ENCODE assay signal across 8 mouse cellular contexts in genomic region chr15:27629800-27630600, GRCm38 (mm10). TPM values are rescaled to one million over a fixed set of nuclear protein-coding genes. Genes with fewer than 3 reads are reported as not detected.
A peak's percentile ranks its signal among the peaks of the same experiment; 100 is the strongest.
DNase-seq lines count a peak whose midpoint lies in the region; ATAC-seq lines count a peak whose summit lies in the region.

No protein-coding gene starts in this region.

- peaks cover 53% of the 10 kb centered on the region for H3K4me1 ChIP-seq in megakaryocyte, embryonic 14.5 days
- peaks cover 20% of the 10 kb centered on the region for H3K4me1 ChIP-seq in kidney, embryonic 16.5 days (ENCODE audit: insufficient read depth, low read length)

- peaks cover 4% of the 10 kb centered on the region for H3K27me3 ChIP-seq in megakaryocyte, embryonic 14.5 days (replicated peaks)
- H3K27me3 ChIP-seq in kidney, embryonic 16.5 days (ENCODE audit: insufficient read depth, low read length): no peaks in the 10 kb centered on the region

- H3K27ac ChIP-seq in kidney, embryonic 16.5 days (ENCODE audit: low read length): peak overlapping the region; percentile 45; the same call in 1 of the 2 replicates

- DNase-seq in ZHBTc4 (ENCODE audit: low read depth, low spot score): peak; percentile 31
- DNase-seq in yolk sac, embryonic 10.5 days (ENCODE audit: low spot score): peak; percentile 27
- DNase-seq in retina, postnatal 1 day: no peak

- peak overlapping the region; percentile 88 for H3K9ac ChIP-seq in kidney, embryonic 16.5 days (replicated peaks; ENCODE audit: low read length)

- peaks cover 35% of the 10 kb centered on the region for H3K36me3 ChIP-seq in megakaryocyte, embryonic 14.5 days (replicated peaks; ENCODE audit: low read length)
- H3K36me3 ChIP-seq in kidney, embryonic 16.5 days (ENCODE audit: insufficient read depth, low read length): no peaks in the 10 kb centered on the region

- no peak for ATAC-seq in megakaryocyte, adult 5-6 weeks (ENCODE audit: poor library complexity, severe bottlenecking)
- ATAC-seq in granulocyte monocyte progenitor cell, adult 5-6 weeks (replicated peaks; ENCODE audit: poor library complexity, severe bottlenecking): 0 out of 2 replicates have a peak, but pooled peaks have one; percentile 1
- ATAC-seq in kidney, embryonic 16.5 days (ENCODE audit: low FRiP score, low TSS enrichment): peak; percentile 76
- ATAC-seq in megakaryocyte progenitor cell, adult 5-6 weeks (replicated peaks; ENCODE audit: poor library complexity): 0 out of 2 replicates have a peak, but pooled peaks have one; percentile 0

- H3K4me3 ChIP-seq in megakaryocyte, embryonic 14.5 days (replicated peaks): peak overlapping the region; percentile 95
- H3K4me3 ChIP-seq in kidney, embryonic 16.5 days (ENCODE audit: low read length): peak overlapping the region; percentile 91

- H3K4me2 ChIP-seq in kidney, embryonic 16.5 days (replicated peaks; ENCODE audit: low read depth, low read length): peak overlapping the region; percentile 69

- 1% methylated on average over 50 of the region's 53 CpGs for WGBS in kidney, embryonic 16.5 days

- H3K9me3 ChIP-seq in megakaryocyte, embryonic 14.5 days: no peaks in the 10 kb centered on the region
- H3K9me3 ChIP-seq in kidney, embryonic 16.5 days (ENCODE audit: low read length): no peaks in the 10 kb centered on the region

RNA-seq across cellular contexts. Expression of gene Otulin, which starts 0.5 kb away (rescaled TPM):
- 6.2 and 25.7 TPM in 2 replicates for polyA plus RNA-seq in megakaryocyte, embryonic 14.5 days (2012; ENCODE audit: insufficient read depth, low replicate concordance)
- total RNA-seq in megakaryocyte, adult 5-6 weeks (2015): 69.0 and 83.8 TPM in 2 replicates
- total RNA-seq in megakaryocyte, adult 5-6 weeks (2017): 40.1 and 40.6 TPM in 2 replicates
- 55.0 and 74.2 TPM in 2 replicates for total RNA-seq in granulocyte monocyte progenitor cell, adult 5-6 weeks (2014; fragmentation: Nextera tagmentation)
- total RNA-seq in granulocyte monocyte progenitor cell, adult 5-6 weeks (2017): 41.3 and 50.3 TPM in 2 replicates
- 13.6 and 30.1 TPM in 2 replicates for polyA plus RNA-seq in kidney, embryonic 16.5 days (2015; fragmentation: Nextera tagmentation; extraction: Ambion mirVana)
- 71.6 and 72.0 TPM in 2 replicates for total RNA-seq in megakaryocyte progenitor cell, adult 5-6 weeks (2015)
- total RNA-seq in megakaryocyte progenitor cell, adult 5-6 weeks (2017): 35.4 and 42.0 TPM in 2 replicates

RNA-seq across cellular contexts. Expression of gene Otulinl, which starts 51.4 kb away (rescaled TPM):
- polyA plus RNA-seq in megakaryocyte, embryonic 14.5 days (2012; ENCODE audit: insufficient read depth, low replicate concordance): 1.4 TPM in 1 of 2 replicates, not detected in the other
- 215 and 219 TPM in 2 replicates for total RNA-seq in megakaryocyte, adult 5-6 weeks (2015)
- 83.1 and 85.6 TPM in 2 replicates for total RNA-seq in megakaryocyte, adult 5-6 weeks (2017)
- 56.7 and 73.7 TPM in 2 replicates for total RNA-seq in granulocyte monocyte progenitor cell, adult 5-6 weeks (2014; fragmentation: Nextera tagmentation)
- 29.6 and 35.3 TPM in 2 replicates for total RNA-seq in granulocyte monocyte progenitor cell, adult 5-6 weeks (2017)
- 29.1 and 31.9 TPM in 2 replicates for polyA plus RNA-seq in kidney, embryonic 16.5 days (2015; fragmentation: Nextera tagmentation; extraction: Ambion mirVana)
- 69.7 and 87.3 TPM in 2 replicates for total RNA-seq in megakaryocyte progenitor cell, adult 5-6 weeks (2015)
- 30.3 and 37.4 TPM in 2 replicates for total RNA-seq in megakaryocyte progenitor cell, adult 5-6 weeks (2017)
